In genomic region chr5:130067841-130068264, GRCm38 (mm10) we compare ENCODE assay signal across 27 mouse cellular contexts. TPM values are rescaled to one million over a fixed set of nuclear protein-coding genes. Genes with fewer than 3 reads are reported as not detected.
DNase-seq lines count a peak whose midpoint lies in the region; ATAC-seq and TF ChIP-seq lines count a peak whose summit lies in the region.
"Had no signal": no experiment of that assay in that cellular context is flagged by ENCODE, and none has a peak within 500 bp of the region (broad histone marks: within the 10 kb centered on the region; RNA-seq: fewer than 3 reads in every experiment).

No protein-coding gene starts in this region.

- H3K36me3 ChIP-seq in kidney, postnatal 0 days (ENCODE audit: insufficient read depth, low read length) = no peaks in the 10 kb centered on the region
- H3K36me3 ChIP-seq in kidney, adult 2 months (ENCODE audit: control insufficient read depth, insufficient read depth, low read length) = no peaks in the 10 kb centered on the region
- no peaks in the 10 kb centered on the region for H3K36me3 ChIP-seq in liver, embryonic 12.5 days
- H3K36me3 ChIP-seq: embryonic facial prominence, embryonic 13.5 days; forebrain, embryonic 12.5 days; heart, embryonic 12.5 days; hindbrain, embryonic 10.5 days; intestine, embryonic 15.5 days; limb, embryonic 13.5 days; midbrain, embryonic 15.5 days; neural tube, embryonic 12.5 days had no signal

- no peaks in the 10 kb centered on the region for H3K9me3 ChIP-seq in kidney, postnatal 0 days (replicated peaks; ENCODE audit: low read length)
- H3K9me3 ChIP-seq in liver, embryonic 12.5 days (replicated peaks) = no peaks in the 10 kb centered on the region
- H3K9me3 ChIP-seq: embryonic facial prominence, embryonic 13.5 days; forebrain, embryonic 12.5 days; intestine, embryonic 15.5 days; midbrain, embryonic 15.5 days had no signal

- H3K27ac ChIP-seq in kidney, postnatal 0 days = peak overlapping the region; percentile 25; the same call in 1 of the 2 replicates
- H3K27ac ChIP-seq in kidney, adult 2 months (ENCODE audit: insufficient read depth, low read depth, low read length) = no peak overlapping the region
- H3K27ac ChIP-seq in liver, embryonic 12.5 days = peak overlapping the region; percentile 42
- H3K27ac ChIP-seq: embryonic facial prominence, embryonic 13.5 days; forebrain, embryonic 12.5 days; hindbrain, embryonic 10.5 days; intestine, embryonic 15.5 days; limb, embryonic 13.5 days; midbrain, embryonic 15.5 days; neural tube, embryonic 12.5 days had no signal

- no peaks in the 10 kb centered on the region for H3K27me3 ChIP-seq in kidney, postnatal 0 days (ENCODE audit: insufficient read depth, low read length)
- no peaks in the 10 kb centered on the region for H3K27me3 ChIP-seq in kidney, adult 2 months (replicated peaks; ENCODE audit: control insufficient read depth, insufficient read depth, low read length)
- no peaks in the 10 kb centered on the region for H3K27me3 ChIP-seq in liver, embryonic 12.5 days (replicated peaks)
- H3K27me3 ChIP-seq: embryonic facial prominence, embryonic 13.5 days; forebrain, embryonic 12.5 days; intestine, embryonic 15.5 days; limb, embryonic 13.5 days; midbrain, embryonic 15.5 days; neural tube, embryonic 12.5 days had no signal

- no peak for TF ChIP-seq POLR2A in kidney, adult 2 months (IDR thresholded peaks at IDR 0.05; ENCODE audit: low read depth, low read length)

- peak; percentile 79 for DNase-seq in kidney, postnatal 0 days (ENCODE audit: low spot score)
- no peak for DNase-seq in kidney, adult 2 months
- peak; percentile 84 for DNase-seq in MEL-GATA-1-ER (ENCODE audit: extremely low read depth, low read depth)
- no peak for DNase-seq in spleen, postnatal 4 days (ENCODE audit: low spot score in 2 of 2)
- no peak for DNase-seq in frontal cortex, postnatal 14 days (ENCODE audit: low spot score in 2 of 2)
- DNase-seq: adrenal gland, postnatal 10 days; cerebellum, adult 2 months; cerebellum, postnatal 36 days; embryo, embryonic 11 days; gastrocnemius, postnatal 10 days; heart, adult 11 months; heart, postnatal 10 days; kidney, postnatal 36 days; lung, embryonic 14.5 days had no signal

- H3K4me1 ChIP-seq in kidney, postnatal 0 days (replicated peaks; ENCODE audit: insufficient read depth, low read length) = no peaks in the 10 kb centered on the region; the same call in 1 of the 2 replicates
- H3K4me1 ChIP-seq in kidney, adult 2 months (ENCODE audit: control insufficient read depth, insufficient read depth, low read length) = no peaks in the 10 kb centered on the region
- H3K4me1 ChIP-seq in liver, embryonic 12.5 days = peaks cover 21% of the 10 kb centered on the region
- H3K4me1 ChIP-seq: embryonic facial prominence, embryonic 13.5 days; forebrain, embryonic 12.5 days; heart, embryonic 12.5 days; hindbrain, embryonic 10.5 days; intestine, embryonic 15.5 days; limb, embryonic 13.5 days; midbrain, embryonic 15.5 days; neural tube, embryonic 12.5 days had no signal

- H3K4me2 ChIP-seq in kidney, postnatal 0 days (ENCODE audit: low read length) = no peak overlapping the region
- peak overlapping the region; percentile 14 for H3K4me2 ChIP-seq in liver, embryonic 12.5 days
- H3K4me2 ChIP-seq: embryonic facial prominence, embryonic 13.5 days; forebrain, embryonic 12.5 days; heart, embryonic 12.5 days; intestine, embryonic 15.5 days; limb, embryonic 13.5 days; lung, embryonic 14.5 days; midbrain, embryonic 15.5 days; neural tube, embryonic 12.5 days had no signal

- WGBS in kidney, postnatal 0 days = 58% methylated on average over 3 of the region's 3 CpGs
- 53% methylated on average over 3 of the region's 3 CpGs for WGBS in kidney, adult 2 months
- 18% methylated on average over 3 of the region's 3 CpGs for WGBS in liver, embryonic 12.5 days (ENCODE audit: insufficient replicate concordance)

- no peak overlapping the region for H3K9ac ChIP-seq in kidney, postnatal 0 days (ENCODE audit: low read depth, low read length)
- H3K9ac ChIP-seq in liver, embryonic 12.5 days = no peak overlapping the region
- H3K9ac ChIP-seq: embryonic facial prominence, embryonic 13.5 days; forebrain, embryonic 12.5 days; heart, embryonic 12.5 days; intestine, embryonic 15.5 days; limb, embryonic 13.5 days; lung, embryonic 14.5 days; midbrain, embryonic 15.5 days; neural tube, embryonic 12.5 days had no signal

- H3K4me3 ChIP-seq in kidney, postnatal 0 days (replicated peaks; ENCODE audit: low read depth, low read length) = no peak overlapping the region
- no peak overlapping the region for H3K4me3 ChIP-seq in kidney, adult 2 months (ENCODE audit: insufficient read depth, low read depth, low read length)
- no peak overlapping the region for H3K4me3 ChIP-seq in liver, embryonic 12.5 days
- H3K4me3 ChIP-seq: embryonic facial prominence, embryonic 13.5 days; erythroblast, embryonic 14.5 days; forebrain, embryonic 12.5 days; heart, embryonic 12.5 days; hindbrain, embryonic 10.5 days; intestine, embryonic 15.5 days; limb, embryonic 13.5 days; midbrain, embryonic 15.5 days; neural tube, embryonic 12.5 days had no signal

- TF ChIP-seq CTCF in kidney, postnatal 0 days (IDR thresholded peaks at IDR 0.05; ENCODE audit: low read depth) = no peak
- TF ChIP-seq CTCF in kidney, adult 2 months (conservative IDR thresholded peaks at IDR 0.05; ENCODE audit: insufficient read depth, insufficient read length, low read depth, low read length) = no peak

- no peak for ATAC-seq in kidney, postnatal 0 days (replicated peaks; ENCODE audit: low FRiP score, low read depth)
- peak; percentile 83 for ATAC-seq in liver, embryonic 12.5 days
- ATAC-seq in megakaryocyte progenitor cell, adult 5-6 weeks (replicated peaks; ENCODE audit: poor library complexity) = peak; percentile 38
- ATAC-seq: CD4-positive, CD25-positive, alpha-beta regulatory T cell, adult 4 months; hindbrain, embryonic 16.5 days; intestine, embryonic 15.5 days; midbrain, embryonic 15.5 days had no signal

RNA-seq across cellular contexts. Expression of gene Tpst1, which starts 5.3 kb away (rescaled TPM):
- polyA plus RNA-seq in kidney, postnatal 0 days (2015; fragmentation: Nextera tagmentation; extraction: Ambion mirVana) = 63.9 and 66.5 TPM in 2 replicates
- polyA plus RNA-seq in kidney, adult 2 months (2012; rRNA removed) = 8.0 and 8.7 TPM in 2 replicates
- polyA plus RNA-seq in liver, embryonic 12.5 days (2016; fragmentation: Nextera tagmentation; extraction: Ambion mirVana) = 37.1 and 37.2 TPM in 2 replicates
- 10.6 and 10.7 TPM in 2 replicates for total RNA-seq in megakaryocyte progenitor cell, adult 5-6 weeks (2015)
- total RNA-seq in megakaryocyte progenitor cell, adult 5-6 weeks (2017) = 4.3 and 6.8 TPM in 2 replicates

RNA-seq across cellular contexts. Expression of gene Crcp, which starts 38.8 kb away (rescaled TPM):
- 36.8 and 42.8 TPM in 2 replicates for polyA plus RNA-seq in kidney, postnatal 0 days (2015; fragmentation: Nextera tagmentation; extraction: Ambion mirVana)
- 14.4 and 19.3 TPM in 2 replicates for polyA plus RNA-seq in kidney, adult 2 months (2012; rRNA removed)
- 33.9 and 34.7 TPM in 2 replicates for polyA plus RNA-seq in liver, embryonic 12.5 days (2016; fragmentation: Nextera tagmentation; extraction: Ambion mirVana)
- 39.3 and 40.3 TPM in 2 replicates for total RNA-seq in megakaryocyte progenitor cell, adult 5-6 weeks (2015)
- total RNA-seq in megakaryocyte progenitor cell, adult 5-6 weeks (2017) = 36.6 and 62.7 TPM in 2 replicates

RNA-seq across cellular contexts. Expression of gene Asl, which starts 38.8 kb away (rescaled TPM):
- 86.4 and 94.1 TPM in 2 replicates for polyA plus RNA-seq in kidney, postnatal 0 days (2015; fragmentation: Nextera tagmentation; extraction: Ambion mirVana)
- 440 and 469 TPM in 2 replicates for polyA plus RNA-seq in kidney, adult 2 months (2012; rRNA removed)
- polyA plus RNA-seq in liver, embryonic 12.5 days (2016; fragmentation: Nextera tagmentation; extraction: Ambion mirVana) = 39.1 and 41.1 TPM in 2 replicates
- 22.7 and 23.0 TPM in 2 replicates for total RNA-seq in megakaryocyte progenitor cell, adult 5-6 weeks (2015)
- 19.2 and 32.1 TPM in 2 replicates for total RNA-seq in megakaryocyte progenitor cell, adult 5-6 weeks (2017)

Comparison
In these comparisons a context has a peak if more than half of its experiments do, and no peak if none do; other contexts are left out.
1. DNase-seq: peak in kidney, postnatal 0 days (single experiment) and MEL-GATA-1-ER (single experiment); none in kidney, adult 2 months (single experiment), spleen, postnatal 4 days (0 of 2) and frontal cortex, postnatal 14 days (0 of 2).